Mouse (Mus musculus) thymus, adult 2 months (tissue): ENCODE data around the gene Tpp1.

Source experiments
- CTCF ChIP-seq: fragments of 200-500 bp; IDR thresholded peaks from 2 replicates; pipeline ENCODE4 v1.5.1; 2012; ENCODE audit warnings: mild to moderate bottlenecking, control low read depth, low read length, moderate library complexity, borderline replicate concordance; ENCODE audit not compliant: control insufficient read depth, poor library complexity, insufficient read depth; ENCODE audit errors: extremely low read depth
- POLR2A ChIP-seq: fragments of 200-500 bp; IDR thresholded peaks from 2 replicates; pipeline ENCODE4 v1.6.1; 2012; ENCODE audit warnings: mild to moderate bottlenecking, low read length, control low read depth, moderate library complexity; ENCODE audit not compliant: control insufficient read depth, poor library complexity, insufficient read depth; ENCODE audit errors: extremely low read depth

DNA sequence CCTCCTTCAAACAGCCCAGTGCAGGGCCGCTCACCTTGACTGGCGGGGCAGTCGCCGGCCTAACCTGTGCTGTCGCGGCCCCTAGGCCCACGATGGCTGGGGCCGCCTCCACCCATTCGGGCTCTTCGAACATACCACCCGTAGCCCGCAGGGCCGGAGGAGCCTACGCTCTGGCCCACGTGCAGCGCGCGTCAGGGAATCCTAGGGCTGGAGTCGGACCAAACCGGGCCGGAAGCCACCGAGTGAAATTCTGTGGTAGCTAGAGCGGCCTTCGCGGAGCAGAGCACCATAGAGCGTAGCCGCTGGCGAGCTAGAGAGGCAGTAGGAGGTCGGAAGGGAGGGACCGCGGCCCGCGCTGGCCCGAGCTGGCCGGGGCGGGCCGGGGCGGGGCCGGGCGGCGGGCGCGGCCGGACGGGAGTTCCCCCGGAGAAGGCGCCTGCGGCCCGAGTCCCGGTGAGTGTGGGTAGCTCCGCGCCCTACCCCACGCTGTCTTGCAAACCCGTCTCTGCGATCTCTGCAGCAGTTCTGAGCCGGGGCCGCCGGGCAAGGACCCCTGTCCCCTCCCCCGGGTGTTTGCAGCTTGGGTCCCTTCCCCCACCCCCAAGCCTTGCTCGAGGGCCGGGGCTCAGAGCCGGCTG is 15.7 kb downstream of the Tpp1 start, which contains the start of gene Ilk:
- TF ChIP-seq CTCF (no peak), POLR2A (peak; percentile 80)
